Mouse (Mus musculus) gastrocnemius, postnatal 14 days (tissue): Measurements from ENCODE around the gene Rnf11. TPM values are rescaled to one million over a fixed set of nuclear protein-coding genes. Genes with fewer than 3 reads are reported as not detected.

Source experiments
- DNase-seq: peaks from one replicate; pipeline ENCODE4 v3.0.0; 2021; ENCODE audit warnings: mixed read lengths
- intact Hi-C: fragments of 180-260 bp; cut with DNase I; formaldehyde crosslinking; loops from one replicate; pipeline ENCODE4 v1.15.1; 2025; ENCODE audit warnings: low total_unique reads
- total RNA-seq, 2 experiments: library from RNA; stranded (reverse); gene quantifications; 2 replicates each; pipeline ENCODE4 v1.2.3; 2021

Rnf11 gene
- total RNA-seq, 2 experiments from 2014 or later: 84.3 to 86.8 TPM

- intact Hi-C loops: no loop called here
- no peak for DNase-seq
Measured at GRCm38 (mm10) chr4:109445956-109446355, 38.6 kb downstream of the Rnf11 start.

GRCm38 (mm10) chr4:109445397-109445796 lies 39.1 kb downstream of the Rnf11 start:
- no peak for DNase-seq
- intact Hi-C loops: no loop called here

DNA sequence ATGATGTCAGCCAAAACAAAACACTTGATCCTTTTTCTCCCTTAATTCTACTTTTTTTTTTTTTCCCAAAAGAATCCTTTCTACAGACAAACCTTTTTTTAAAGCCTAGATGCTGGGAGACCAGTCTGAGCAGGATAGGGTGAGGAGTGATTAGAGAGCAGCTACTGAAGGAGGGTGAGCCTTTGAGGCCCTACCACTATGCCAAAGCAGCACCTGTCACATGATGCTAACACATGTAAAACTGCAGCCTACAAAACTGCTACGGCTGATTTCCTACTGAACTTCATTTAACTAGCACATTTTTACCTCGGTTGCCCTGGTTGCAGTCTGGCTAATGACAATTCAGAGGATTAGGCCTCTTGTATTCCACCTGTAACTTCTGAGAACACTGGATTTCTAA lies 39.6 kb downstream of the Rnf11 start:
- intact Hi-C loops: no loop called here
- no peak for DNase-seq

- intact Hi-C loops: no loop called here
- DNase-seq: no peak
Measured at GRCm38 (mm10) chr4:109444471-109444870, 40.1 kb downstream of the Rnf11 start.

DNA sequence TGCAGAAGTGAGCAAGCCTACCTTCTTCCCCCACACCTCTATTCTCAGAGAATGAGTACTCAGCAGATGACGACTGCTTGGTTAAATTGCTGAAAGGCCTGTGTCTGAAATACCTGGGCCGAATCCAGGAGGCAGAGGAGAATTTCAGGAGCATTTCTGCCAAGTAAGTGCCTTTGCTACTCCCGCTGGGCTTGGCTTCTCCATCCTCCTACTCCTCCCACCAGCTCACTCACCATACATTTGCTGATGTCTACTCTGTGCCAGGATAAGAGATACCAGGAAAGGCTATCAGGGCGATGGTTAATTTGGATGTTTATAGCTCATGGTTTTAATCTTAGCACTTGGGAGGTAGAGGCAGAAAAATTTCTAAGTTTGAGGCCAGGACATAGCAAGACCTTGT lies 41.9 kb downstream of the Rnf11 start:
- no peak for DNase-seq
- intact Hi-C loops: no loop called here

DNA sequence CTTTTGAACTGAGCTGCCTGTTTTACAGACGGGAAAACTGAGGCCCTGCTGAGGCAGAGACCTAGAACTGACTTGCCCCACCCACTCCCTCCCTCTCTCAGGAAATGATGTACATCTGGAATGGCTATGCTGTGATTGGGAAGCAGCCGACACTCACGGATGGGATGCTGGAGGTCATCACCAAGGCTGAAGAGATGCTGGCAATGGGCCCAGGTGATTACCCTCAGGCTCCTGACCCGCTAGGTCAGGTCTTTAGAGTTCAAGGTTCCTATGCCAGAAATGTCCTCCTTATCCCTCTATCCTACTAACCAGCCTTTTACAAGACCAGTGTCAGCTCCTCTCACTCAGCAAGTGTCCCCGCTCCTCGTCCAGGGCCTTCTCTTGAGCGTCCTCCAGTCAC lies 42.4 kb downstream of the Rnf11 start:
- no peak for DNase-seq
- intact Hi-C loops: no loop called here

DNA sequence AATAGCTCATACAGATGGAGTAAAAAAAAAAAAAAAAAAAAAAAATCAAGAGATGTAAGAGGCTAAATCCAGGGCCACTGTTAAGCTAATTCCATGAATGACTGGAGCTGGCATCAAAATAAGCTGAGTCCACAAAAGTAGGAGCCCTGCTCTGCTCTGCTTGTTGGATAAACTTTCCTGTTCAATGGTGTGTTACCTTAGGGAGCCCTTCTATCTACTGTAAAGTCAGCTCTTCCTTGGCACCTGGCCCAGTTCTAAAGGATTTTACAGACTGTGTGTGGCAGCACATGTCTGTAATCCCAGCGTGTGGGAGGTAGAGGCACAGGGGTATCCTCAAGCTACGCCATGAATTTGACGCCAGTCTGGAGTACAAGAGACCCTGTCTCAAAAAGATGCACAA lies 43.5 kb downstream of the Rnf11 start:
- no peak for DNase-seq
- intact Hi-C loops: no loop called here

GRCm38 (mm10) chr4:109440381-109440780 lies 44.1 kb downstream of the Rnf11 start:
- intact Hi-C loops: no loop called here

GRCm38 (mm10) chr4:109439825-109440248 lies 44.7 kb downstream of the Rnf11 start:
- intact Hi-C loops: no loop called here
- DNase-seq: no peak

More at GRCm38 (mm10) chr4:109440381-109440780, 44.1 kb downstream of the Rnf11 start:
- DNase-seq: no peak

GRCm38 (mm10) chr4:109439101-109439500 lies 45.4 kb downstream of the Rnf11 start:
- no peak for DNase-seq
- intact Hi-C loops: no loop called here

DNA sequence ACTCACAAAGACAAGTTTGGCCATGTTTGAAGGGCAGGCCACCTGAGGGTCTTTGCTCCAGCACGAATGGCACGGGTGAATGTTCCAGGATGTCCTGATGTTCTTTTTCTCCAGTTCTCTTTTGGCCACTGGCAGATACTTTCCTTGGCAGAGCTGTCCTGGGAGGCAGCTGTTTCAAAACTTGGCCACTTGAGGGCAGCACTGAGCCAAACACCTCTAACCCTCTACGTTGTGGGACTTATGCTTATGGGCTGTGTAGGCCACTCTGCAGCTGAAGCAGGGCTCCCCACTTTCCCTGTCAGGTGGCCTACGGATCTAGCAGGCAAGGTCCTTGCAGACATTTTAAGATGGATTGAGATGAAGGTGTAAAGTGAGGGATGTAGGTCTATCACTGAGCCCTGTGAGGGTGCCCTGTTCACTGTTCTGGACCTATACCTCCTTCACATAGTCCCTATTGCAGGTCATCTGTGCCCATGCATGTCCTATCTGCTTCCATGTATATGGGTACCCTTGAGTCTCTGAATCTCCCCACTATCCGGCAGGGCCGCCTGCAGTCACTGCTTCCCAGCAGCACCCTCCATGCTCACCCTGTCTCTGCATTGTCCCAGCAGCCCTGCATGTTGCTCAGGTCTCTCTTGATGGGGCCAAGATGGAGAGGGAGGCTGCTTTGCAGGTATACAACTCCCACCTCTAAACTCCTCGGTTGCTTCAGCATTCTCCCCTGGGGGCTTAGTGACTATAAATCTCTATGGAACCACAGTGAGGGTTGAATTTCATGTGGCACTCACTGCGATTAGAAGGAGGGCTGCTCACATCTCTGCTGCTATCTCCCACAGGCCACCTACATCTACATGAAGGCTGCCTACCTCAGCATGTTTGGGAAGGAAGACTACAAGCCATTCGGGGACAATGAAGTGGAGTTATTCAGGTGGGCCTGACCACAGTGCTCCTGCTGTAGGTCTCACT lies 46.3 kb downstream of the Rnf11 start:
- intact Hi-C loops: no loop called here
- peak; percentile 65 for DNase-seq

GRCm38 (mm10) chr4:109434256-109434655 lies 50.3 kb downstream of the Rnf11 start:
- no peak for DNase-seq
- intact Hi-C loops: no loop called here

- DNase-seq: peak; percentile 52
- intact Hi-C loops: no loop called here
Measured at GRCm38 (mm10) chr4:109433641-109434040, 50.9 kb downstream of the Rnf11 start.

DNA sequence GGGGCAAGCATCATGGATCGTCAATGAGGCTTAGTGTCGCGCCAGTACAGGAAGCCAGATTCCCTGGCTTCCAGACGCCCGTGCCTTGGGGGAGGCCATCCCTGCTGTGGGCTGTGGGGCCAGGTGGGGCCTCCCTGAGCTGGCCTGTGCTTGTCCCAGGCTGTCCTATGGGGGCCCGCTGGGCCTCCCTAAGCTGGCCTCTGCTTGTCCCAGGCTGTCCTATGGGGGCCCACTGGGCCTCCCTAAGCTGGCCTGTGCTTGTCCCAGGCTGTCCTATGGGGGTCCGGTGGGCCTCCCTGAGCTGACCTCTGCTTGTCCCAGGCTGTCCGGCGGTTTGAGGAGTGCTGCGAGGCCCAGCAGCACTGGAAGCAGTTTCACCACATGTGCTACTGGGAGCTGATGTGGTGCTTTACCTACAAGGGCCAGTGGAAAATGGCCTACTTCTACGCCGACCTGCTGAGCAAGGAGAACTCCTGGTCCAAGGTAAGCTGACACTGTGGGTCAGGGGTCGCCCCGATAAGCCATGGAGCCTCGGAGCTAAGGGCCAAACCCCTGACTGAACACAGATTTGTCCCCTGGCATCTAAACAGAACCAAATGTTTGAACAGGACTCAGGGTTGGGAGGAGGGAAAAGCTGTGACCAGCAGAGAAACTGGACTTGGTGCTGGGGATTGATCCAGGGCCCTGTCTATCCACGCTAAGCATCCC lies 51.7 kb downstream of the Rnf11 start:
- DNase-seq: no peak
- intact Hi-C loops: no loop called here

GRCm38 (mm10) chr4:109430854-109431253 lies 53.7 kb downstream of the Rnf11 start:
- intact Hi-C loops: no loop called here
- DNase-seq: peak; percentile 57

GRCm38 (mm10) chr4:109430250-109430649 lies 54.3 kb downstream of the Rnf11 start:
- intact Hi-C loops: no loop called here

DNA sequence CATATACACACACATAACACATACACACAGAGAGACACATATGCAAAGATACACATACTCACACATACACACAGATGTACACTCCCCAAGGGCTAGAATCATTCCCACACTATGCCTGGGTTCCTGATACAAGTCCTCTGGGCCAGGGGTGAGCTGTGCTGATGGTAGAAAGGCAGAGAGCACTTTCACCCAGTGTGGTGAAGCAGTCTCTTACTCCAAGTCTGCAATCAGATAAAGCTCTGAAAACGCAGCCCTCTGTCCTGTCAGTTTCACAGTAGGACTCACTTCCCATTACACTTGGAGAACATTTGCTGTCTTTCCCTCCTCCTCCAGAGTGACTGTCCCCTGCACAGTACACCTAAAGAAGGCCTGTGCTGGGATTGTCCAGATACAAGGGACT lies 57.5 kb downstream of the Rnf11 start:
- intact Hi-C loops: no loop called here
- DNase-seq: no peak

More at GRCm38 (mm10) chr4:109430250-109430649, 54.3 kb downstream of the Rnf11 start:
- DNase-seq: no peak

- intact Hi-C loops: no loop called here
- no peak for DNase-seq
Measured at GRCm38 (mm10) chr4:109423438-109423837, 61.1 kb downstream of the Rnf11 start.

GRCm38 (mm10) chr4:109422436-109422835 lies 62.1 kb downstream of the Rnf11 start:
- no peak for DNase-seq
- intact Hi-C loops: no loop called here

GRCm38 (mm10) chr4:109421608-109422007 lies 62.9 kb downstream of the Rnf11 start:
- intact Hi-C loops: no loop called here
- DNase-seq: no peak
